Mouse (Mus musculus): ENCODE data around the gene Nfyc.

DNA sequence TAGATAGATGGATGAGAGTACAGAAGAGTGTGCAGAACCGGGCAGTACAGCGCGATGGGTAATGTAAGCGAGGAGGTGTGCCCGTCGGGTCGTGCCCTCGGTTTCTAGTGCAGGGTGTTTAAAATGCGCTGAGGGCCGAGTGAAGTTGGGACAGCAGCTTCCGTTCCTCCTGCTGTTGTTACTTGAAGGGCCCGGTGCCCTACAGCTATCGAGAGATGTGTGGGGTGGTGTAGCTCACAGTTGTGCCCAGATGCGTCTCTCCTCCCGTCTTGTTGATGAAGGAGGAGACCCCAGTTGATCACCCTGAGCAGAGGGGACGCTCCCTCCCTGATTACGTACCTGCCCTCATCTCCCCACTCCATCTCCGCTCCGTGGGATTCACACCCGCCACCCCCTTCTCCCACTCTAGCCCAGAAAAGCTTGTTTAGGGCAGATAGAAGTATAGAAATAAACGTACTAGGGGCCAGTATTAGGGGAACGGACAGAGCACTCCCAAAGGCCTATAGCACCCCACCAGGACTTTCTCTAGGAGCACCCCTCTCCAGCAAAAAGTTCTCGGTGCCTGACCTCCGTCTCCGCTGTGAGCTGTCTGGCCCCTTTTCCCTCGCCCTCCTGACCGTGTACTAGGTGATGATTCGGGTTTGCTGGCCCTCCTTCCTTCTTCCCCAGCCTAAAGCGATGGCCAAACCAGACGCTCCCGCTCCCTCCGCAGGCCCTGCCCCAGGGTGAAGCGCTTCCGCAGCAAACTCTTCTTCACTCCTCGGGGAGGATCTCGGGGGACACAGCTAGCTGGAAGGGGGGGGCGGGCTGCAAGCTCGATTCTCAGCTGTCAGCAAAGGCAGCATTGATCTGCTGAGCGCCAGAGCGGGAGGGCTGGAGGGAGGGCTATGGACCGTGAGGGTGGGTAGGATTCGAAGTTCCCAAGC, 83.2 kb downstream of the Nfyc start, which contains the start of gene Kcnq4:
- TF ChIP-seq POLR2A (IDR thresholded peaks at IDR 0.05; ENCODE audit: low read depth, low read length) (no peak), CTCF (IDR thresholded peaks at IDR 0.05; ENCODE audit: borderline replicate concordance, insufficient read depth, low read length) (no peak)
